Mouse (Mus musculus) G1E (cell line): ENCODE measurements at regions not wholly inside any gene's neighbourhood (a gene's known extent, or its start where the extent isn't known, plus 50 kb on each side); places are given as distances from the start of the nearest gene placed in this dataset.

Source experiments
- CTCF ChIP-seq: IDR thresholded peaks from 2 replicates; pipeline ENCODE4 v1.5.1; 2012; ENCODE audit warnings: low read depth, low read length, inconsistent platforms, mixed read lengths
- GATA1 ChIP-seq: IDR thresholded peaks from 2 replicates; pipeline ENCODE4 v1.6.1; 2012; ENCODE audit warnings: borderline replicate concordance, low read length, inconsistent platforms, mixed read lengths

- no peak for TF ChIP-seq GATA1
- TF ChIP-seq CTCF: no peak
These were observed 208.8 kb downstream of the Gm11361 start for GRCm38 (mm10) chr13:28466151-28466550.
